ENCODE assay signal across 13 mouse cellular contexts in the genomic region with DNA sequence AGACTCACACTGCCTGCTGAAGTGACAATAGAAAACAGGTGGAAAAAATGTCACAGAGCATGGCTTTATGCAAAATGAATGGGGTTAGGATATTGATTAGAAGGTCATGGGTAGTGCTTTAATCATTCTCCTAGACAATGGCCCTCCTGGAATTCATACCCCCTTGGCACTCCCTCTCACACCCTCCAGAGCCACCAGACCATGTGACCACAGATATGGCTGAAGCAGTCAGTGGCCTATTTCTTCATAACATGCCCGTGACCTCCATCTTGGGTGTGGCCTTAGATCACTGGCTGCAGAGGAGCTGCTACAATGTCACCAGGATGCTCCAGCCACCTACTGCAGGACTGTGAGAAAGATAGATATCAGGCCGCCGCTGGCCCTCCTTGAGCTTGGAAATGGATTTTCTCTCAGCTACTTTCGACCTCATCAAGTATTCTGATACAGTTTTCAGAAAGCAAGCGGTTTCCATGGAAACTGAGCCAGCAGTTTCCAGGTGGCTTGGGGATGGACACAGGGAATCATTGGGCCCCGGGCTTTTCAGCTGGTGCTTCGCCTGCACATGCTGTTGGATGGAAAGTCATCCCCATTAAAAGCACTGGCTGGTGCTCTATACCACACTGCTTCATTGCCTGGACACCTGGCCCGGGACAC.
DNase-seq lines count a peak whose midpoint lies in the region; ATAC-seq and TF ChIP-seq lines count a peak whose summit lies in the region.
"Had no signal": no experiment of that assay in that cellular context is flagged by ENCODE, and none has a peak within 500 bp of the region (broad histone marks: within the 10 kb centered on the region; RNA-seq: fewer than 3 reads in every experiment).

No protein-coding gene starts in this region.

- H3K4me2 ChIP-seq in forebrain, postnatal 0 days (ENCODE audit: low read depth): no peak overlapping the region
- H3K4me2 ChIP-seq in midbrain, embryonic 12.5 days (replicated peaks): no peak overlapping the region
- H3K4me2 ChIP-seq in lung, postnatal 0 days (replicated peaks; ENCODE audit: low read depth, low read length): no peak overlapping the region
- H3K4me2 ChIP-seq: limb, embryonic 12.5 days had no signal

- no peak overlapping the region for H3K4me3 ChIP-seq in forebrain, postnatal 0 days (ENCODE audit: low read depth, low read length)
- no peak overlapping the region for H3K4me3 ChIP-seq in midbrain, embryonic 12.5 days
- no peak overlapping the region for H3K4me3 ChIP-seq in lung, postnatal 0 days (ENCODE audit: low read depth, low read length)
- H3K4me3 ChIP-seq: limb, embryonic 12.5 days had no signal

- TF ChIP-seq CTCF in forebrain, postnatal 0 days (IDR thresholded peaks at IDR 0.05; ENCODE audit: low read depth): no peak
- TF ChIP-seq CTCF in lung, postnatal 0 days (IDR thresholded peaks at IDR 0.05): no peak

- no peaks in the 10 kb centered on the region for H3K27me3 ChIP-seq in forebrain, postnatal 0 days (ENCODE audit: insufficient read depth, low read length)
- H3K27me3 ChIP-seq in midbrain, embryonic 12.5 days: no peaks in the 10 kb centered on the region
- H3K27me3 ChIP-seq in lung, postnatal 0 days (replicated peaks; ENCODE audit: insufficient read depth, low read length): no peaks in the 10 kb centered on the region

- DNase-seq in right cerebral cortex, postnatal 25 days: peak; percentile 13
- no peak for DNase-seq in right cerebral cortex, adult 2 months (ENCODE audit: low spot score in 2 of 2)
- peak; percentile 44 for DNase-seq in forebrain, postnatal 0 days
- no peak for DNase-seq in cerebellum, adult 9-11 months
- no peak for DNase-seq in lung, postnatal 0 days (ENCODE audit: low spot score)
- no peak for DNase-seq in ovary, postnatal 10 days (ENCODE audit: low spot score)
- DNase-seq: cerebellum, adult 9-10 months; heart, adult 11 months; kidney, postnatal 10 days; lung, postnatal 4 days had no signal

- 65% methylated on average over 8 of the region's 8 CpGs for WGBS in forebrain, postnatal 0 days
- WGBS in midbrain, embryonic 12.5 days: 68% methylated on average over 8 of the region's 8 CpGs
- 76% methylated on average over 8 of the region's 8 CpGs for WGBS in lung, postnatal 0 days

- 0 out of 2 replicates have a peak overlapping the region, but pooled peaks have one; percentile 9 for H3K27ac ChIP-seq in forebrain, postnatal 0 days (ENCODE audit: low read depth, low read length)
- H3K27ac ChIP-seq in midbrain, embryonic 12.5 days (replicated peaks): peak overlapping the region; percentile 65
- no peak overlapping the region for H3K27ac ChIP-seq in lung, postnatal 0 days (ENCODE audit: low read length)
- H3K27ac ChIP-seq: limb, embryonic 12.5 days had no signal

- H3K9me3 ChIP-seq in forebrain, postnatal 0 days (ENCODE audit: low read length): no peaks in the 10 kb centered on the region
- H3K9me3 ChIP-seq in midbrain, embryonic 12.5 days: no peaks in the 10 kb centered on the region
- H3K9me3 ChIP-seq in lung, postnatal 0 days (ENCODE audit: low read length): no peaks in the 10 kb centered on the region
- H3K9me3 ChIP-seq: limb, embryonic 12.5 days had no signal

- H3K9ac ChIP-seq in forebrain, postnatal 0 days: no peak overlapping the region
- H3K9ac ChIP-seq in midbrain, embryonic 12.5 days (replicated peaks): no peak overlapping the region
- H3K9ac ChIP-seq in lung, postnatal 0 days (replicated peaks; ENCODE audit: low read depth): no peak overlapping the region
- H3K9ac ChIP-seq: limb, embryonic 12.5 days had no signal

- ATAC-seq in forebrain, postnatal 0 days: peak; percentile 49
- peak; percentile 47 for ATAC-seq in midbrain, embryonic 12.5 days (ENCODE audit: low FRiP score, low read depth)
- ATAC-seq in lung, postnatal 0 days: no peak
- ATAC-seq: intestine, embryonic 16.5 days had no signal

- no peak for TF ChIP-seq EP300 in lung, postnatal 0 days (IDR thresholded peaks at IDR 0.05)

- 0 out of 2 replicates have a peak, but pooled peaks cover 15% of the 10 kb centered on the region for H3K4me1 ChIP-seq in forebrain, postnatal 0 days (ENCODE audit: insufficient read depth)
- peaks cover 17% of the 10 kb centered on the region for H3K4me1 ChIP-seq in midbrain, embryonic 12.5 days
- H3K4me1 ChIP-seq in lung, postnatal 0 days (ENCODE audit: insufficient read depth, low read depth, low read length): no peaks in the 10 kb centered on the region

- H3K36me3 ChIP-seq in forebrain, postnatal 0 days (ENCODE audit: insufficient read depth): no peaks in the 10 kb centered on the region
- H3K36me3 ChIP-seq in midbrain, embryonic 12.5 days: no peaks in the 10 kb centered on the region
- H3K36me3 ChIP-seq in lung, postnatal 0 days (ENCODE audit: insufficient read depth, low read length): no peaks in the 10 kb centered on the region
- H3K36me3 ChIP-seq: limb, embryonic 12.5 days had no signal

Comparison
In these comparisons a context has a peak if more than half of its experiments do, and no peak if none do; other contexts are left out.
1. DNase-seq: peak in right cerebral cortex, postnatal 25 days (single experiment) and forebrain, postnatal 0 days (single experiment); none in right cerebral cortex, adult 2 months (0 of 2), cerebellum, adult 9-11 months (single experiment), lung, postnatal 0 days (single experiment) and ovary, postnatal 10 days (single experiment).